Mouse (Mus musculus) skeletal muscle tissue, postnatal 0 days (tissue): Measurements from ENCODE around the gene Piwil1. TPM values are rescaled to one million over a fixed set of nuclear protein-coding genes. Genes with fewer than 3 reads are reported as not detected.

Experiments
- polyA plus RNA-seq: library from polyadenylated mRNA; unstranded; fragments of >200 nt; fragmentation: Nextera tagmentation; extraction: Ambion mirVana; gene quantifications from 2 replicates; pipeline ENCODE4 v1.2.1, GENCODE M21; 2015

The Piwil1 gene
- 0.02 TPM in 1 of 2 replicates, not detected in the other for polyA plus RNA-seq

DNA sequence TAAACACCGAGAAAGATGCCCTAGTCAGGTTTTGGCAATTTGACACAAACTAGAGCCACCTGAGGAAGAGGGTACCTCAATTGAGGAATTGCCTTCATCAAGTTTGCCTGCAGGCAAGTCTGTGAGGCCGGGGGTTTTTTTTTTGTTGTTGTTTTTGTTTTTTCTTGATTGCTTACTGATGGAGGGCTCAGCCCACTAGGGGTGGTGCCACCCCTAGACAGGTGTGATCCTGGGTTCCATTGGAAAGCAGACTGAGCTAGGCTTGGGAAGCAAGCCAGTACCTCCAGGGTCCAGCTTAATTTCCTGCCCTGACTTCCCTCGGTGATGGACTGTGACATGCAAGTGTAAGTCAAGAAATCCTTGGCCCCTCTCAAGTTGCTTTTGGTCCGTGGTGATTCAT, at the start of gene Piwil1:
Piwil1 (plus strand) TSS at position 301 of the 400 bp plus-strand sequence.

Other genes with a start within 250 kb of the Piwil1 start
- gene Fzd10, start 101.7 kb upstream of the Piwil1 start, polyA plus RNA-seq = 3.9 and 4.1 TPM in 2 replicates